Mouse (Mus musculus) E14TG2a.4 (cell line): ENCODE measurements around the gene BC051665.

Experiments
- CTCF ChIP-seq: conservative IDR thresholded peaks from 2 replicates; pipeline ENCODE4 v1.5.1; 2014; ENCODE audit warnings: low read length
- NANOG ChIP-seq: IDR thresholded peaks from 2 replicates; pipeline ENCODE4 v1.6.1; 2014; ENCODE audit warnings: borderline replicate concordance, low read length, mixed read lengths
- POU5F1 ChIP-seq: IDR thresholded peaks from 2 replicates; pipeline ENCODE4 v1.6.1; 2014; ENCODE audit warnings: low read length, borderline replicate concordance

DNA sequence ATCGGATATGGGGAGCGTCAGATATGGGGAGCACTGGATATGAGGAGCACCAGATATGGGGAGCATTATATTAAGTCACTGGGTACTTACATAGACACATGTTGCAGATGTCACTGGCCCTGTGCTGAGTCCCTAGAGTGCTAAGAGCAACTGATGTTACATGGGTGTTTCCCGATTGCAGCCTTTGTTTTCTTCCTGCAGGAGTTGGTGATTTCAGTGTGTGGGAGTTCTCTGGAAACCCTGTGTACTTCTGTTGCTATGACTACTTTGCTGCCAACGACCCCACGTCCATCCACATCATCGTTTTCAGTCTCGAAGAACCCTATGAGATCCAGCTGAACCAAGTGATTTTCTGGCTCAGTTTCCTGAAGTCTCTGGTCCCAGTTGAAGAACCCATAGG is 35.2 kb downstream of the BC051665 start:
- no peak for TF ChIP-seq CTCF
- TF ChIP-seq POU5F1 = no peak
- TF ChIP-seq NANOG = no peak
